ENCODE assay signal across 8 mouse cellular contexts in genomic region chr14:25484049-25484448, GRCm38 (mm10). TPM values are rescaled to one million over a fixed set of nuclear protein-coding genes. Genes with fewer than 3 reads are reported as not detected.
A peak's percentile ranks its signal among the peaks of the same experiment; 100 is the strongest.
DNase-seq lines count a peak whose midpoint lies in the region; ATAC-seq and TF ChIP-seq lines count a peak whose summit lies in the region.

No protein-coding gene starts in this region.

- H3K27me3 ChIP-seq in liver, embryonic 15.5 days: no peaks in the 10 kb centered on the region
- H3K27me3 ChIP-seq in stomach, postnatal 0 days (ENCODE audit: control insufficient read depth, insufficient read depth, low read length): no peaks in the 10 kb centered on the region
- H3K27me3 ChIP-seq in embryonic facial prominence, embryonic 10.5 days (replicated peaks; ENCODE audit: low read depth, poor library complexity, severe bottlenecking): no peaks in the 10 kb centered on the region
- H3K27me3 ChIP-seq in forebrain, embryonic 15.5 days: no peaks in the 10 kb centered on the region

- WGBS in liver, embryonic 15.5 days (ENCODE audit: insufficient replicate concordance): 34% methylated on average over 5 of the region's 5 CpGs
- WGBS in stomach, postnatal 0 days: 42% methylated on average over 5 of the region's 5 CpGs
- WGBS in embryonic facial prominence, embryonic 10.5 days: 65% methylated on average over 5 of the region's 5 CpGs
- 32% methylated on average over 5 of the region's 5 CpGs for WGBS in forebrain, embryonic 15.5 days

- DNase-seq in embryo, embryonic 10.5 days (ENCODE audit: low spot score): peak; percentile 49
- DNase-seq in embryo, embryonic 9.5 days (ENCODE audit: extremely low spot score): no peak
- DNase-seq in spleen, adult 18-20 months: peak; percentile 42 to 45
- DNase-seq in spleen, postnatal 14 days (ENCODE audit: low spot score in 2 of 2): no peak
- DNase-seq in stomach, postnatal 0 days (ENCODE audit: low spot score): no peak
- no peak for DNase-seq in embryonic facial prominence, embryonic 10.5 days (ENCODE audit: low spot score)

- TF ChIP-seq EP300 in stomach, postnatal 0 days (optimal IDR thresholded peaks at IDR 0.05): no peak

- no peaks in the 10 kb centered on the region for H3K36me3 ChIP-seq in liver, embryonic 15.5 days (replicated peaks)
- no peaks in the 10 kb centered on the region; the same call in 1 of the 2 replicates for H3K36me3 ChIP-seq in stomach, postnatal 0 days (ENCODE audit: control insufficient read depth, insufficient read depth, low read length)
- H3K36me3 ChIP-seq in embryonic facial prominence, embryonic 10.5 days (replicated peaks): peaks cover 13% of the 10 kb centered on the region
- no peaks in the 10 kb centered on the region for H3K36me3 ChIP-seq in forebrain, embryonic 15.5 days

- no peaks in the 10 kb centered on the region for H3K9me3 ChIP-seq in liver, embryonic 15.5 days (replicated peaks)
- no peaks in the 10 kb centered on the region for H3K9me3 ChIP-seq in stomach, postnatal 0 days (ENCODE audit: control insufficient read depth, low read length)
- H3K9me3 ChIP-seq in embryonic facial prominence, embryonic 10.5 days: no peaks in the 10 kb centered on the region
- no peaks in the 10 kb centered on the region for H3K9me3 ChIP-seq in forebrain, embryonic 15.5 days

- TF ChIP-seq CTCF in stomach, postnatal 0 days (IDR thresholded peaks at IDR 0.05; ENCODE audit: low read depth): no peak

- no peak overlapping the region for H3K4me3 ChIP-seq in liver, embryonic 15.5 days (replicated peaks)
- H3K4me3 ChIP-seq in stomach, postnatal 0 days (ENCODE audit: low read depth, low read length): no peak overlapping the region
- H3K4me3 ChIP-seq in embryonic facial prominence, embryonic 10.5 days: no peak overlapping the region
- H3K4me3 ChIP-seq in forebrain, embryonic 15.5 days: no peak overlapping the region

- no peak for ATAC-seq in liver, embryonic 15.5 days (ENCODE audit: insufficient read depth)
- ATAC-seq in stomach, postnatal 0 days (ENCODE audit: low FRiP score, low TSS enrichment): peak; percentile 48
- ATAC-seq in forebrain, embryonic 15.5 days (replicated peaks): no peak

- no peak overlapping the region; the same call in 1 of the 2 replicates for H3K9ac ChIP-seq in liver, embryonic 15.5 days
- no peak overlapping the region for H3K9ac ChIP-seq in stomach, postnatal 0 days (ENCODE audit: low read length)
- H3K9ac ChIP-seq in forebrain, embryonic 15.5 days (replicated peaks): no peak overlapping the region

- H3K27ac ChIP-seq in liver, embryonic 15.5 days (replicated peaks): peak overlapping the region; percentile 43
- H3K27ac ChIP-seq in stomach, postnatal 0 days (replicated peaks): peak overlapping the region; percentile 40; the same call in 1 of the 2 replicates
- no peak overlapping the region for H3K27ac ChIP-seq in embryonic facial prominence, embryonic 10.5 days (replicated peaks)
- no peak overlapping the region for H3K27ac ChIP-seq in forebrain, embryonic 15.5 days (replicated peaks)

- H3K4me1 ChIP-seq in liver, embryonic 15.5 days (replicated peaks): peaks cover 98% of the 10 kb centered on the region
- peaks cover 30% of the 10 kb centered on the region for H3K4me1 ChIP-seq in stomach, postnatal 0 days (replicated peaks; ENCODE audit: control insufficient read depth, insufficient read depth)
- H3K4me1 ChIP-seq in embryonic facial prominence, embryonic 10.5 days: peaks cover 98% of the 10 kb centered on the region
- peaks cover 92% of the 10 kb centered on the region for H3K4me1 ChIP-seq in forebrain, embryonic 15.5 days

- peak overlapping the region; percentile 75 for H3K4me2 ChIP-seq in liver, embryonic 15.5 days
- no peak overlapping the region for H3K4me2 ChIP-seq in stomach, postnatal 0 days (replicated peaks; ENCODE audit: low read depth)
- no peak overlapping the region for H3K4me2 ChIP-seq in forebrain, embryonic 15.5 days (replicated peaks)

RNA-seq across cellular contexts. Expression of gene Zmiz1, which starts 25.1 kb away (rescaled TPM):
- 4.3 and 4.9 TPM in 2 replicates for polyA plus RNA-seq in liver, embryonic 15.5 days (2015; fragmentation: Nextera tagmentation; extraction: Ambion mirVana)
- polyA plus RNA-seq in stomach, postnatal 0 days (2015; fragmentation: Nextera tagmentation; extraction: Ambion mirVana): 13.0 and 13.8 TPM in 2 replicates
- polyA plus RNA-seq in embryonic facial prominence, embryonic 10.5 days (2016; fragmentation: Nextera tagmentation; extraction: Ambion mirVana): 42.8 and 45.6 TPM in 2 replicates
- 57.5 and 63.9 TPM in 2 replicates for polyA plus RNA-seq in forebrain, embryonic 15.5 days (2015; fragmentation: Nextera tagmentation; extraction: Ambion mirVana)

Comparison
In these comparisons a context has a peak if more than half of its experiments do, and no peak if none do; other contexts are left out.
1. DNase-seq: peak in embryo, embryonic 10.5 days (single experiment) and spleen, adult 18-20 months (2 of 2); none in embryo, embryonic 9.5 days (single experiment), spleen, postnatal 14 days (0 of 2), stomach, postnatal 0 days (single experiment) and embryonic facial prominence, embryonic 10.5 days (single experiment).
2. H3K27ac ChIP-seq: peak in liver, embryonic 15.5 days (single experiment) and stomach, postnatal 0 days (single experiment); none in embryonic facial prominence, embryonic 10.5 days (single experiment) and forebrain, embryonic 15.5 days (single experiment).